Comparison of ENCODE assay signal across 8 mouse cellular contexts in genomic region chr3:98941066-98941551, GRCm38 (mm10). TPM values are rescaled to one million over a fixed set of nuclear protein-coding genes. Genes with fewer than 3 reads are reported as not detected.
DNase-seq lines count a peak whose midpoint lies in the region; ATAC-seq and TF ChIP-seq lines count a peak whose summit lies in the region.

No protein-coding gene starts in this region.

- H3K4me1 ChIP-seq in forebrain, embryonic 10.5 days = peaks cover 16% of the 10 kb centered on the region
- peaks cover 6% of the 10 kb centered on the region; the same call in 1 of the 2 replicates for H3K4me1 ChIP-seq in intestine, postnatal 0 days (replicated peaks; ENCODE audit: control insufficient read depth, insufficient read depth, low read length)
- H3K4me1 ChIP-seq in neural tube, embryonic 13.5 days (replicated peaks) = peaks cover 17% of the 10 kb centered on the region

- no peaks in the 10 kb centered on the region for H3K9me3 ChIP-seq in forebrain, embryonic 10.5 days
- no peaks in the 10 kb centered on the region for H3K9me3 ChIP-seq in intestine, postnatal 0 days (ENCODE audit: control insufficient read depth)
- no peaks in the 10 kb centered on the region for H3K9me3 ChIP-seq in neural tube, embryonic 13.5 days

- 22% methylated on average over 24 of the region's 24 CpGs for WGBS in forebrain, embryonic 10.5 days
- 2% methylated on average over 22 of the region's 24 CpGs for WGBS in intestine, postnatal 0 days
- WGBS in neural tube, embryonic 13.5 days = 1% methylated on average over 24 of the region's 24 CpGs

- peak; percentile 16; the same call in 1 of the 2 replicates for ATAC-seq in intestine, postnatal 0 days
- ATAC-seq in neural tube, embryonic 13.5 days (ENCODE audit: low read depth) = peak; percentile 81

- TF ChIP-seq CTCF in intestine, postnatal 0 days (IDR thresholded peaks at IDR 0.05; ENCODE audit: low read depth) = no peak

- H3K36me3 ChIP-seq in forebrain, embryonic 10.5 days (replicated peaks) = no peaks in the 10 kb centered on the region
- H3K36me3 ChIP-seq in intestine, postnatal 0 days (ENCODE audit: control insufficient read depth, insufficient read depth) = no peaks in the 10 kb centered on the region
- H3K36me3 ChIP-seq in neural tube, embryonic 13.5 days = no peaks in the 10 kb centered on the region

- DNase-seq in layer of hippocampus, adult 9-11 months = peak; percentile 2
- DNase-seq in layer of hippocampus, adult 18-20 months (ENCODE audit: low spot score in 2 of 2) = no peak
- DNase-seq in forebrain, embryonic 10.5 days (ENCODE audit: extremely low spot score, low spot score) = peak; percentile 33
- no peak for DNase-seq in cerebellum, adult 11 months
- no peak for DNase-seq in spleen, adult 12 weeks (ENCODE audit: low spot score)
- DNase-seq in spleen, adult 18-20 months = no peak

- no peak overlapping the region; the same call in 1 of the 2 replicates for H3K27ac ChIP-seq in forebrain, embryonic 10.5 days
- no peak overlapping the region for H3K27ac ChIP-seq in intestine, postnatal 0 days (ENCODE audit: low read depth, low read length)
- H3K27ac ChIP-seq in neural tube, embryonic 13.5 days (replicated peaks) = peak overlapping the region; percentile 46; the same call in 1 of the 2 replicates

- H3K4me3 ChIP-seq in forebrain, embryonic 10.5 days = peak overlapping the region; percentile 45
- peak overlapping the region; percentile 32 for H3K4me3 ChIP-seq in intestine, postnatal 0 days (ENCODE audit: low read depth, low read length)
- H3K4me3 ChIP-seq in neural tube, embryonic 13.5 days = peak overlapping the region; percentile 37

- no peak overlapping the region for H3K9ac ChIP-seq in intestine, postnatal 0 days (ENCODE audit: low read depth, low read length)
- H3K9ac ChIP-seq in neural tube, embryonic 13.5 days = peak overlapping the region; percentile 54

- peaks cover 4% of the 10 kb centered on the region; the same call in 1 of the 2 replicates for H3K27me3 ChIP-seq in forebrain, embryonic 10.5 days (ENCODE audit: poor library complexity, severe bottlenecking)
- H3K27me3 ChIP-seq in intestine, postnatal 0 days (replicated peaks; ENCODE audit: control insufficient read depth, insufficient read depth, low read length) = no peaks in the 10 kb centered on the region
- H3K27me3 ChIP-seq in neural tube, embryonic 13.5 days = no peaks in the 10 kb centered on the region

- H3K4me2 ChIP-seq in intestine, postnatal 0 days (replicated peaks; ENCODE audit: low read depth) = peak overlapping the region; percentile 63
- H3K4me2 ChIP-seq in neural tube, embryonic 13.5 days = peak overlapping the region; percentile 66

RNA-seq across cellular contexts. Expression of gene Hao2, which starts 48.1 kb away (rescaled TPM):
- total RNA-seq in layer of hippocampus, adult 18-20 months (2021) = not detected
- polyA plus RNA-seq in forebrain, embryonic 10.5 days (2016; fragmentation: Nextera tagmentation; extraction: Ambion mirVana) = not detected in 2 replicates
- 32.5 and 33.9 TPM in 2 replicates for polyA plus RNA-seq in intestine, postnatal 0 days (2015; fragmentation: Nextera tagmentation; extraction: Ambion mirVana)
- polyA plus RNA-seq in neural tube, embryonic 13.5 days (2015; fragmentation: Nextera tagmentation; extraction: Ambion mirVana) = not detected in 2 replicates

Comparison
In these comparisons a context has a peak if more than half of its experiments do, and no peak if none do; other contexts are left out.
1. DNase-seq: peak in layer of hippocampus, adult 9-11 months (single experiment) and forebrain, embryonic 10.5 days (single experiment); none in layer of hippocampus, adult 18-20 months (0 of 2), cerebellum, adult 11 months (single experiment), spleen, adult 12 weeks (single experiment) and spleen, adult 18-20 months (0 of 2).
2. RNA of gene Hao2, which starts 48.1 kb away (polyA plus RNA-seq): 32.5 to 33.9 TPM in intestine, postnatal 0 days; not detected in neural tube, embryonic 13.5 days and not detected in forebrain, embryonic 10.5 days; every median in the first group is over 10 times any median in the second.
3. Peak in every context shown above with its lines, with median percentiles within 50 percentile points of each other: H3K4me3 ChIP-seq.